Mouse (Mus musculus): ENCODE measurements around the gene Trib2. TPM values are rescaled to one million over a fixed set of nuclear protein-coding genes. Genes with fewer than 3 reads are reported as not detected.

Gene Trib2
- total RNA-seq, 2 experiments from 2014 or later: 25.6 to 27.4 TPM

GRCm38 (mm10) chr12:15814249-15815081 is 2.3 kb downstream of the Trib2 start:
- DNase-seq (ENCODE audit: low spot score in 2 of 2): no peak

DNA sequence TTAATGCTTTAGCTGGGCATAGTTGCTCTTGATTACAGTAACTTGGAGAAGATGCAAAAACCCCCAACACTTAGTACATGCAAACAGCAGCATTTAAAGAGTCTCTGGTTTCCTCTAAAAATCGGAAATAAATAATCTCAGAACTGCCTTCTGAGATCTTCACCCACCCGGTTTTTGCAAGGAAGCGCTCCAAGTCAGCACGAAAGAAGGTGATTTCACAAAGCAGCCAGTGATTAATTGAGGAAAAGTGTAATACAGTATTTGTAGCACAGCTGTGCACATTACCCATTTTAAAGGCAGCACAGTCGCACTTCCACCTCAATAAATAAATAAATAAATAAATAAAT is 2.9 kb downstream of the Trib2 start:
- DNase-seq (ENCODE audit: low spot score in 2 of 2): no peak

DNA sequence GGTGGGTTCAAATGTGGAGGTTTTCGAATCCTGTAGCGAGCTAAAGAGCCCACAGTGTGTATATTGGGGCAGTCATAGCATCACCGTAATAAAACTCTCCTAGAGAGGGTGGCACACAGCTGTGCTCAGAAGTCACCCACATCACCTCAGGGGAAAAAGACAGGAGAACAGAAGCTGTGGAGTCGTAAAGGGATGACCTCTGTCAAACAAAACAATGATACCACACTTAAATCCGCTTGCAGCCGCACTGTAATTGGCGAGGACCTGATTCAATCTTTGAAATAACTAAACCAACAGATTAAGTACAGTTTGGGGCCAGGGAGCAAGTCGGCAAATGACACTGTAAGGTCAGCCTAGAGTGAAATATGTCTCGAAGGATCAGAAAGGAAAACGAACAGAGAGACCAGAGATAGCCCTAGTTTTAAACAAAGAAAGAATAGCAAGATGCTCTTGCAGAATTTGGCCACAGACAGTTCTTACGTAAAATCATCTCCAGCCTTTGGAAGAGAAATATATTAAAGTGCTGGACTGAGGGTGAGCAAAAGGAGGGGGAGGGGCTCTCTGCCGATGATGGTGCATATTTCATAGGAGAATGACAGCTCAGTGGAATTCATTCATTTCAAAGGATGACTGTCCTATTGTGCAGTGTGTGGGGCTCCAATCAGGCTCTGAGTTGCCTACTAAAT is 3.4 kb downstream of the Trib2 start:
- DNase-seq (ENCODE audit: low spot score in 2 of 2): no peak

DNA sequence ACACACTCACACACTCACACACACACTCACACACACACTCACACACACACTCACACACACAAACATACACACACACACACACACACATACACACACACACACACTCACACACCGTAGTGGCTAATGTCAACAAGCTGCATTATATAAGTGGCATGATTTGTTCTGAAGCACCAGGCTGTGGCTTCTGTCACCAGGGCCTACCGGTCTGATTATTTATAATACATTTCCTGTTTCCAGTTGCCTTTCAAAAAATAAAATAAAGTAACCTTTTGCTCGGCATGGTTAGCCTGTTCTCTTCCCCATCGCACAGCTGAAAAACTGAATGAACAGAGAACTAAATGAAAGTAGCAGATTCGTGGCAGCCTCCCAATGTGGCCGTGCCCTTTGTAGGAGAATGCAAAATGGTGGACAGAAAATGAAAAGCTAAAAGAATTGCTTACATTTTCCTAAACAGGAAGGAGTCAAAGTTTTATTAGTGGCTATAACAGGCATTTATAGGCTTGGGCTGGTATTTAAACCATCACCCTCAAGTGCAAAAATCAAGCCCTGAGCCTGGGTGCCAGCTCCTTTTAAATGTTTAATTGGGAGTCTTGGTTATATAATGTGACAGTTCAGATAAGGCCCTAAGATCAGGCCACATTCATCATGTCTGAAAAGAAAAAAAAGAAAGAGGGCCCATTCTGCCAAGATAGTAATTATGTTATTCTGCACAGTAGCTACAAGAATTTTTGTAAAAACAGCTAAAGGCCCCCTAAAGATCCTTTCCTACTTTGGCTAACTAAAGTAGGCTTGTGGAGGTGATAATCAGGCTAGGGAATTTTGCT is 4.4 kb downstream of the Trib2 start:
- no peak for DNase-seq (ENCODE audit: low spot score in 2 of 2)

- no peak for DNase-seq (ENCODE audit: low spot score in 2 of 2)
These were observed 5.0 kb downstream of the Trib2 start for GRCm38 (mm10) chr12:15811682-15812081.

- DNase-seq (ENCODE audit: low spot score in 2 of 2): no peak
These were observed 5.8 kb downstream of the Trib2 start for GRCm38 (mm10) chr12:15810926-15811325.

DNA sequence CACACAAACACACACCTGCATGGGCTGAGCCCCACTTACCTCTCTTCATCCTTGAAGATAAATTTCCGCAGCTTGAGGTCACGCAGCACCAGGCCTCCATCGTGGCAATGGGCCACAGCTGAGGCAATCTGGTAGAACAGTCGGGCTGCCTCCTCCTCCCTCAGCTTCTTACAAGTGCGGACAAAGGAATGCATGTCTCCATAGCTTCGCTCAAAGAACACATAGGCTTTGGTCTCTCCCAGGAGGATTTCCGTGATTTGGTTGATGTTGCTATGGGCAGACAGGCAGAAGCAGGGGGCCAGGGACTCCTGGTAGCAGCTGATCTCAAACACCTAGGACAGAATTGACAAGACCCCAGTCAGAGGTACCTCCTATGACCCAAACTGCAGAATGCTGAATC is 7.1 kb downstream of the Trib2 start:
- DNase-seq (ENCODE audit: low spot score in 2 of 2): no peak

GRCm38 (mm10) chr12:15809249-15809648 is 7.5 kb downstream of the Trib2 start:
- no peak for DNase-seq (ENCODE audit: low spot score in 2 of 2)

- no peak for DNase-seq (ENCODE audit: low spot score in 2 of 2)
These were observed 8.4 kb downstream of the Trib2 start for GRCm38 (mm10) chr12:15808186-15808800.

DNA sequence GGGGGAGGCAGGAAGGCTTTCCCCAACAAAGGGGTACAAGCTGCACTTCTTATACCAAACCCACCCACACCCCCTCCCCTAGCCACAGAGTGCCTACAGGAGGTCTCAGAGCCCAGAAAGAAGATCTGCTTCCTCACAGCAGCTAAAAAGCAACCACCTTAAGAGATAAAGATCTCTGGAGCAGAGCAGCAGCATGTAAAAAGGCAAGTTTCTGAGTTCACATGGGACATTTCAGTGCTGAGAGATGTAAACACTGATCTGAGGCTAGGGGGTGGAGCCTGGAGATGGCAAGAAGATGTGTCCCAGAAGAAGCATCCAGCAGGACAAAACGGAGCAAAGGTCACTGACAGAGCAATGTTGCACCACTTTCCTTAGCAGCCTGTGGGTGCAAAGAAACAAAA is 11.8 kb downstream of the Trib2 start:
- no peak for DNase-seq (ENCODE audit: low spot score in 2 of 2)

DNA sequence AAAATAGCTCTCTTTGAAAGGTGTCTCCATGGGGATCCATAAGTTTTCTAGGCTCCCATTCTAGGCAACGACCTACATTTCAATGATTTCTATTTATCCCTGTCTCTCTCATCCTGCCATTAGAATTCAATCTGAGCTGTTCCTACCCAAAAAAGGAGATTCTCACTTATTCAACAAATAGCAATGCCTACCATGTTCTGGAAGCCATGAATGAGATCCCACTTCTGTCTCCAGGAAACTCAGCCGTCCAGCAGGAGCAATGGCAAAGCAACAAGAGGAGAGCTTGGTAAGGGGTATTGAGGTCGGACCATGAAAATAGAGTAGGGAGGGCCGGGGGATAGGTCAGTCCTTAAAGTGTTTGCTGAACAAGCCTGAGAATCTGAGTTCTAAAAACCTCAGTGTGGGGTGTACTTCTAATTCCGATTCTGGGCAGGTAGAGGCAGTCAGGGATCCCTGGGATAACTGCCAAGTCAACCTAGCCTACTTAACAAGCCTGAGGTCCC is 12.7 kb downstream of the Trib2 start:
- no peak for DNase-seq (ENCODE audit: low spot score in 2 of 2)

DNA sequence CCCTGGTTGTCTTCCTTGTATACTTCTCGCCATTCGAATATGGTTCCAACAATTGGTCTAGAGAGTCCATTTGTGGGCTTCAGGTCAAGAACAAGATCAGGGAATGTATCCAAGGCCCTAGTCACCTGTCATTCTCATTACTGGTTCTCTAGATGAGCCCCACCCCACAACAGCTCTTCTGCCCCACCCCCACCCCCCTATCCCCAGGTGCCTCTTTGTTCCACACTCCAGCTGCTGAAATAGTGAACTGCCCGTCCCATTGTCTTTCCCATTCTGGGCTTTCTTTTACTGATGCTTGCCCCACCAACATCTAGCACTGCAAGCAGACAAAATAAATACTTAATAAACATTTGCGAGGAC is 15.2 kb downstream of the Trib2 start:
- no peak for DNase-seq (ENCODE audit: low spot score in 2 of 2)

GRCm38 (mm10) chr12:15800914-15801570 is 15.7 kb downstream of the Trib2 start:
- DNase-seq (ENCODE audit: low spot score in 2 of 2): no peak

DNA sequence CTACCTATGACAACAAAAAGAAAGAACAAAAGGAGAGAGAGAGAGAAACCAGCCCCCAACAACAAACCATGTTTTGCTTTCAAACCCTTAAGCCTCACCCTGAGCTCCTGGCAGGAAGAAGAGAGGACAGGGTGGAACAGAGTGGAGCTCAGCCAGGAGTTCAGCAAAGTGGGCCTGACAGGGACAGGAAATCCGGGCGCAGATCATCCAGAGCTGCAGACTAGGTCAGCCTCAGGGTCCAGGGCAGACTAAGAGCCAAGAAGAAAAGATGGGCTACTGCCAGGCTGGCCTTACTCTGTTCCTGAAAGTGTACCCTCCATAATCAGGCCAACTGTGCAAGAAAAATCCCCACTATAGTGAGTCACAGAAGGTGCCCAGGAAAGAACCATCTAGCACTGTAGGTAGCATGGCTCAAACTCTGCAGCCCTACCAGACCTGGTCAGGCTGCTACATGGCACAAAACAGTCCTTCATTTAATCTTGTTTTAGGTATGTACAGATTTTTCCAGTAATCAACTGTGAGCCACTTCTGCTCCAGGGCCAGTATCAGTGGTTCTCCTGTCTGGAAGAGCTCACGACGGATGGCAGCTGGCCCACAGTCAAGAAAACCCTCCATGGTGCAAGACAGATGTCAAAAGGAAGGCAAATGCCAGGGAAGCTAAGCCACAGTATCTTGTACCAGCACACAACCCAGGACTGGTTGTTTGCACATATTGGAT is 16.4 kb downstream of the Trib2 start:
- DNase-seq (ENCODE audit: low spot score in 2 of 2): no peak

DNA sequence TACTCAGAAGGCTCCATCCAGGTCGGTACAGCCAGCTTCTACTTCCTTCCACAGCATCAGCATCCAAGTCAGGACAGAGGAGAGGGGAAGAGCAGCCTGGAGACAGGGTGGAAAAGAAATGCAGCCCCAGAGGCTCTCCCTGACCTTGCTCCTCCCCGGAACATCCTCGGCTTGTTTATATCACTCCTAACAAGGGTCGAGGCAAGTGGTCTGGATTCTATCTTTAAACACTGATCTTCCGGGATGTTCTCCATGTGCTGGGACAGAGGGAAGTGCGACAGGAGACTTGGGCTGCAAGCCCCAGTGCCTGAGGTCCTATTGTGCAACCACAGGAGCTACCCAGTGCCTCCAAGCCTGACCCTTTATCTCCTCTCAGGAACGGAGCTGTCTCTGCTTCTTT is 18.7 kb downstream of the Trib2 start:
- DNase-seq (ENCODE audit: low spot score in 2 of 2): no peak

DNA sequence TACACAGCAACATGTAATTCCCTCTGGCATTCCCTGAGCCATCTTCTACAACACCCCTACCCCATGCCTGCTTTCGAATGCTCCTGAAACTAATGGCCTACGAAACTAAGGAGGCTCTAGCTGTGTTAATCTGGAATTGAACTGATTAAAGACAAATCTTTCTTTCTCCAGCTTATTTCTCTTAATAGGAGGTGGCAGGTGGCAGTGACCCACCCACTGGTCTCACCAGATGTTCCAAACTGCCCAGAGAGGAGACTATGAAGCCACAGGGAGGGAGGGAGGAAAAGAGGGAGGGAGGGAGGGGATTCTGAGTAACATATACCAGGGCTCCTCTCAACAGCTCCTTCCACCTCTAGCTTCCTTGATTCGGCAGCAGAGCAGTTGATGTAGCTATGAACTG is 20.8 kb downstream of the Trib2 start:
- no peak for DNase-seq (ENCODE audit: low spot score in 2 of 2)

DNA sequence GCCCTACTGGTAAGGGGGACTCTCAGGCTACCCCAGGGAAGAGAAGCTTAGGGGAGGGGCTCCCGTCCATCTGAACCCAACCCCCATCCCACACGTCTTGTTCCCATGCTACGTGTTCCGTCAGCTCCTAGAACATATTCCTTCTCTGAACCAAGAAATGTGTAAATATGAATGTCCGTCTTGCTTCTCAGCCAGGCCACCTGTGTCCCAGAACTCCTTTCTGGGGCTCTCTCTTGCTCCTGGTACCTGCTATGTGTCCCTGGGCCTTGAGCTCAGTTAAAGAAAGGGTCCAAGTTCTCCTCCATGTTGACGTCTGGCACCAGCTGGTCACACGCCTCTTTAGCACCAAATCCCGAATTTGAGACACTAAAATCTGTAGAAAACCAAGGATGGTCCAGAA is 23.4 kb downstream of the Trib2 start:
- no peak for DNase-seq (ENCODE audit: low spot score in 2 of 2)

DNA sequence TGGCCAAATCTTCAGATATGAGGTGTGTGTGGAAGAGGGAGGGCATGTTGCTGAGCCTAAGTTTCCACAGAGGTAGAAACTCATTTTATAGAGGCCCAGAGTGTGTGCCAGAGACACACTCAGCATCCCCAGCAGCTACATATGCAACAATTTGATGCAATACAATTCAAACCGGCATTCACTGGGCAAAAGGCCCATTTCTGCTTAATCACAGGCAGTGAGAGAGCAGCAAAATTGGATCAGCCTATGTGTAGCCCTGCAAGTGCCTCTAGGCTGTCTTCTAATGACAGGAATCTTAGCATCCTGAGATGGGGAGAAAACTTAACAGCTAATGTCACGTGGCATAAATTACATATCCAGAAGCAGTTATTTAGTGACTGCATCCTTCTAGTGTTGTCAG is 26.5 kb downstream of the Trib2 start:
- no peak for DNase-seq (ENCODE audit: low spot score in 2 of 2)

DNA sequence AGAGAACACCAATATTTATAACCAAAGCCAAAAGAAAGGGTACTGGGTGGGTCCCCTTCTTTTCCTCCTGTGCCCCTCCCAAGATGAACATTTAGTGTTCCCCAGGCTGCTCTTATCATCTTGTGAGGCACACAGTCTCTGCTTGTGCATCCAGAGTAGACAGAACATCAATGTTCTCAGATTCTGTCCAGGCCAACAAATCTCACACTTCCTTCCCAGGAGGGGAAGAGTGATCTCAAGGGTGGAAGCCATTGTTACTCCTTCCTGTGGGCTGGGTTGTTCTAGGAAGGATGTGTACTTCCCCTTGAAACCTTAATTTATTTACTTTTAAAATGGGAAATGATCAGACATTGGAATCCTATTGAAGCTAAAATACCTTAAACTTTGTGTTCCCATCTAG is 39.7 kb downstream of the Trib2 start:
- no peak for DNase-seq (ENCODE audit: low spot score in 2 of 2)

- DNase-seq (ENCODE audit: low spot score in 2 of 2): no peak
These were observed 45.0 kb downstream of the Trib2 start for GRCm38 (mm10) chr12:15771686-15772085.
